In genomic region chr2:14295334-14295733, GRCm38 (mm10) we compare ENCODE assay signal across 7 mouse cellular contexts.
DNase-seq lines count a peak whose midpoint lies in the region; ATAC-seq lines count a peak whose summit lies in the region.

No protein-coding gene starts in this region.

- H3K9me3 ChIP-seq in midbrain, embryonic 16.5 days (replicated peaks; ENCODE audit: control insufficient read depth, low read length, poor library complexity, severe bottlenecking) = no peaks in the 10 kb centered on the region

- no peaks in the 10 kb centered on the region for H3K36me3 ChIP-seq in midbrain, embryonic 16.5 days (ENCODE audit: control insufficient read depth, insufficient read depth, low read length)

- H3K4me2 ChIP-seq in midbrain, embryonic 16.5 days (ENCODE audit: low read length) = no peak overlapping the region

- peak; percentile 93 for DNase-seq in adipocyte (ENCODE audit: low spot score)
- DNase-seq in cerebellum, postnatal 25 days = peak; percentile 91 to 96
- DNase-seq in gastrocnemius, adult 8-10 months (ENCODE audit: low spot score in 2 of 2) = peak; percentile 84 to 86
- peak; percentile 76 for DNase-seq in kidney, adult 11 months
- DNase-seq in left cerebral cortex, postnatal 36 days (ENCODE audit: low spot score in 2 of 2) = peak; percentile 80 to 84
- DNase-seq in spleen, postnatal 10 days (ENCODE audit: low spot score in 2 of 2) = peak; percentile 68 to 90

- H3K27ac ChIP-seq in midbrain, embryonic 16.5 days (ENCODE audit: low read length) = no peak overlapping the region

- no peaks in the 10 kb centered on the region for H3K27me3 ChIP-seq in midbrain, embryonic 16.5 days (ENCODE audit: control insufficient read depth, insufficient read depth, low read depth, low read length)

- H3K4me1 ChIP-seq in midbrain, embryonic 16.5 days (ENCODE audit: control insufficient read depth, insufficient read depth, low read length) = no peaks in the 10 kb centered on the region

- H3K4me3 ChIP-seq in midbrain, embryonic 16.5 days (ENCODE audit: low read depth, low read length) = no peak overlapping the region

- ATAC-seq in midbrain, embryonic 16.5 days = peak; percentile 45; the same call in 1 of the 2 replicates

- H3K9ac ChIP-seq in midbrain, embryonic 16.5 days (ENCODE audit: low read depth, low read length) = no peak overlapping the region

- WGBS in midbrain, embryonic 16.5 days = 37% methylated on average over 5 of the region's 5 CpGs

- intact Hi-C loops in left cerebral cortex, postnatal 36 days (cut with DNase I) = loop anchor here (10.0 kb wide), 2 partner anchors 131 to 1021 kb away; partner anchors contain the start of gene Rsu1
